Mouse (Mus musculus): ENCODE measurements around the gene Gfra1.

Gene Gfra1

GRCm38 (mm10) chr19:58455496-58456061, at the start of gene Gfra1:
Gfra1 (minus strand) TSS chr19:58455909.
- DNase-seq (ENCODE audit: low read depth) = no peak

GRCm38 (mm10) chr19:58500049-58500448, 44.3 kb upstream of the Gfra1 start:
- DNase-seq (ENCODE audit: low read depth) = no peak

- DNase-seq (ENCODE audit: low read depth) = no peak
Measured at GRCm38 (mm10) chr19:58499420-58499966, 43.8 kb upstream of the Gfra1 start.

DNA sequence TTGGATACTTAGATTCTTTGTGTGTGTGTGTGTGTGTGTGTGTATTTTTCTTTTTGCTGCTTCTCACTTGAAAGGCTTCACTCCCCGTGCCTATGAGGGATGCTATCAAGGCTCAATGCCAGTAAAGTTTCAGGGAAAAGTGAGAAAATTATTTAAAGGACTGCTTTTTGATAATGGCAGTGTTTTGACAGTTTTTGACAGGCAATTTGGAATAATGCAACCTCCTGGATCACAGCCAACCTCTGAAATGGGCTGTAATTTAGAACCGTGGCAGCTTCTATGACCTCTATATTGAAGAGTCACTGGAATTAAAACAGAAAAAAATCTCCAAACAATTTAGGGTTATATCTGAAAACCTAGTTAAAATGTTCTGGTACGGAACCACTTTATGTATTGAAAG, 41.4 kb upstream of the Gfra1 start:
- no peak for DNase-seq (ENCODE audit: low read depth)

DNA sequence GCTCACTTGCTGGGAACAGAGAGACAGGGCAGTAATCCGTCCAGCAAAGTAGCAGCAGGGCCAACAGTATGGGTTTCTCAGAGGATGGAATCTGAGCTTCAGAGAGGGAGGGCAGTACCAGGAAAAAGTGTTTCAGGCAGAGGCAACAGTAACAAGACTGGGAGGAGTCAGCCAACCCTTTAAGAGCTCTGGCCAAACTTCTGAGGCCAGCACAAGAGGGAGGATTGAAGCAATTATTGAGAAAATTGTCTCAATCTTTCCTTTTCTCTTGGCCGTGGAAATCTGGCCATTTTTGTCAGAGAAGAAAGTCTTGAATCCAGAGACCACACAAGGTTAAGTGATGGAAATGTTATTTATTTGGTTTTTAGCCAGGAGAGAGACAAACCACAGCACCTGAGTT, 31.0 kb upstream of the Gfra1 start:
- DNase-seq (ENCODE audit: low read depth) = no peak

- DNase-seq (ENCODE audit: low read depth) = no peak
Measured at GRCm38 (mm10) chr19:58482373-58482977, 26.8 kb upstream of the Gfra1 start.

DNA sequence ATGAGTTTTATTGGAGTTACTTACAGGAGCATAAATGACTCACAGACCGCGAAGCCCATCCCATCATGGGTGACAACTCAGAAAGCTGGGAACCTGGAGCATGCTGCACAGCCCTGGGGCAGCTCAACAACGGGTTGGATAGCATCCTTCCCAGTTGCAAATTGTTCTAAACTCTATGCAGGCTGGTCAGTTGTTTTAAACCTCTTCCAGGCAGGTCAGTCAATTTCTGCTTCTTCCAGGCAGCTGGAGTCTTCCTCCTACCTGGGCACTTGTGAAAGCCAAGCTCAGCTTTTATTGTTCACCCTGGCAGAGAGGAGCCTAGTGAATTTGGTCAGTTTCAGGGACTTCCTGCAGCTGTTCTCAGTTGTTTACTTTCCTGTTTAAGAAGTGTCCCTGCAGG, 18.5 kb upstream of the Gfra1 start:
- no peak for DNase-seq (ENCODE audit: low read depth)

DNA sequence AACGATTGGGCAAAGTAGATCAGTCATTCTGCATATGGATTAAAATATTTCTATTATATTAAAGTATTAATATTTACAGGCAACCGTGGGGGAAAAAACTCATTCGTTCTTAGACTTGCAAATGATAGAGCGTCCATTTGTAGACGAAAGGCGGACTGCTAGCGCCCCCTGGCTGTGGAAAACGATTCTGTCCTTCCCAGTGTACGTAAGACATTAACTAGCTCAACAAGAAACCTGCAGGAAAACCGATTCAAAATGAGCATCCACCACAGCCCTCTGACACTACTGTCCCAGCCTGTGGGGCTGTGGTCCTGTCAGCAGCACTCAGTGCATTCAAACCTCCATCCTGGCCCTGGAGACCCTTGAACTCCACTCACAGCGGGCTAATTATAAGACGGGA, 13.7 kb upstream of the Gfra1 start:
- DNase-seq (ENCODE audit: low read depth) = peak; percentile 75

DNA sequence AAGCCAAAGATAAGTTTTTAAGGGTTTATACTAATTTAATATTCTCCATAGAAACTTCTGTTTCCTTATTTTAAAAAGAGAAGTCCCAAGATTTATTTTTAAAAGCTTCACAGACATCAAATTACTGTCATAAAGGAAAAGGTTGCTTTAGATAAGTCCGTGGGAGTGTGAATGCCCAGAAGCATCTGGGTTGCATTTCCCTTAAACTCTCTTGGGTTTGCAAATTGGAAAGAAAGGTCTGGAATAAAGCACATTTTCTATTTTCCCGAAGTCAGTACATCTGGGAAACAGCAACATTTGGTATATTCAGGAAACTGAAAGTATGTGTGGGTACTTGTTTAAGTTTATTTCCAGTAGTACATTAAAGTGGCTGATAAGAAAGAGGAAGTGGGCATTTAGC, 12.6 kb upstream of the Gfra1 start:
- no peak for DNase-seq (ENCODE audit: low read depth)

- DNase-seq (ENCODE audit: low read depth) = no peak
Measured at GRCm38 (mm10) chr19:58463755-58464154, 8.0 kb upstream of the Gfra1 start.

DNA sequence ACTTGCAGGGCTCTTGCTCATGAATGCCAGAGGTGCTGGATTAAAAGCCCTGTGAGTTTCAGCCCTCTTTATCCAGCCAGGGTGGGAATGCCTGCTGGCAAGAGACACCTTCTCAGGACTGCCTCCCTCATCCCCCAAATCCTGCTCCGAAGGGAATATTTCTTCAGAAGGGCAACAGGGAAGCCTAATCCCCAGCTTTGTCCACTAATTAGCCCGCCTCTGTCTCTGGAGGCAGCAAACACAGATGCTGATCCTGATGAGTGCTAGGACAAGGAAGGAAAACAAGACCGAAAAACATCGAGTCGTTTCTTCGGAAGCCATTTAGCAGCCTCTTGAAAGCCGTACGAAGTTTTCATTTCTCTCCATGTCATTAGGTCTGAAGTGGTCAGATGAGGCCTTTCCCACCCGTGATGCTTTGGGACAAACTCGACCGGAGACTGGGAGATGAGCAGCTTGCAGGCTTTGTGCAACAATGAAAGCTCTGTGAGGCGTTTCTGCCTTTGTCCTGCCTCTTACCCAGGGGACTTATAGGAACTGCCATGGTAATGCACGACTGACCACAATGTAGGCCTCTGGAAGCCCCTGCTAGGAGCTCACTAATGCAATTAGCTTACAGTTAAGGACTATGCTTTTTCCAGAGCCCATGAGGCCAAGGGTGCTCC, 4.8 kb upstream of the Gfra1 start:
- DNase-seq (ENCODE audit: low read depth) = no peak

- DNase-seq (ENCODE audit: low read depth) = no peak
Measured at GRCm38 (mm10) chr19:58456491-58457061, 867 bp upstream of the Gfra1 start.

- DNase-seq (ENCODE audit: low read depth) = no peak
Measured at GRCm38 (mm10) chr19:58455061-58455495, 631 bp downstream of the Gfra1 start.

- DNase-seq (ENCODE audit: low read depth) = no peak
Measured at GRCm38 (mm10) chr19:58454261-58455060, 1.2 kb downstream of the Gfra1 start.

DNA sequence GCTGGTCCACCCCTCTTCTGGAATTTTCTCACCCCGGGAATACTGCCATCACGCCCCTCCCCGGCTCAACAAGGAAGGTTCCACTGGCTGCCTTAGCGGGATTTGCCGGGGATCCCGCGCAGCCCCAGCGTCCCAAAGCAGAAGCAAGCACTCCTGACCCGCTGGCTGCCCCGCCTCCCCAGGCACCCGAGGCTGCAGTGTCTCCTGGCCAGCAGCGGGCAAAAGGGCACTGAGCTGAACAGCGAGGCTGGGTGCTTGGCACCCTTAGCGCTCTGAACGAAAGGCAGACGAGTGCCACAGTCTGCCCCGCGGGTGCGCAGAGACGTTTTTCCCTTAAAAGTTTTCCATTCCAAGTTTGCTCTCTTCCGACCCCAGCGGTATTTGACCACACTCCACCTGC, 2.1 kb downstream of the Gfra1 start:
- no peak for DNase-seq (ENCODE audit: low read depth)

DNA sequence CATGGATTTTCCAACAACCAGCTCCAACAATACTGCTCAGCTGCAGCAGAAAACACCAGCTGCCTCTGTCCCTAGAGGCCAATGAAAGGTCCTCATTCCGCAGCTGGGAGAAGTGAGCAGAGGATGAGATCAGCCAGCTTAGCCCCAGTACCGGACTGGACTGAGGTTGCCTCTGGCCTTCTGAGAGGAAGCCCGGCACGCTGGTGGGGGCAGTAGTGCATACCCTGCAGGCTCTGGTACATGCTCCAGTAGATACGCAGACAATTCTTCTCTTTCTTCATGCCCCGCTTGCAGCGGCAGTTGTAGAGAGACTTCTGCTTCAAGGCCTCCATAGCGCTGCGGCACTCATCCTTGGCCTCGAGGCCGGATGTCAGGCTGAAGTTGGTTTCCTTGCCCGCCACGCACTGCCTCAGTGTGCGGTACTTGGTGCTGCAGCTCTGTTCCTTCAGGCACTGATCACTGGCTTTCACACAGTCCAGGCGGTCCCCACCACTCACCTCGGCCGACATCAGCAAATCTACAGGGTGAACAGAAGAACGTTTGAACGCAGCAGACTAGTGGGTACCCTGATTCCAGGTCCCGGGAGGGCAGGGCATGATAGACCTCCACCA, 2.7 kb downstream of the Gfra1 start:
- DNase-seq (ENCODE audit: low read depth) = no peak

DNA sequence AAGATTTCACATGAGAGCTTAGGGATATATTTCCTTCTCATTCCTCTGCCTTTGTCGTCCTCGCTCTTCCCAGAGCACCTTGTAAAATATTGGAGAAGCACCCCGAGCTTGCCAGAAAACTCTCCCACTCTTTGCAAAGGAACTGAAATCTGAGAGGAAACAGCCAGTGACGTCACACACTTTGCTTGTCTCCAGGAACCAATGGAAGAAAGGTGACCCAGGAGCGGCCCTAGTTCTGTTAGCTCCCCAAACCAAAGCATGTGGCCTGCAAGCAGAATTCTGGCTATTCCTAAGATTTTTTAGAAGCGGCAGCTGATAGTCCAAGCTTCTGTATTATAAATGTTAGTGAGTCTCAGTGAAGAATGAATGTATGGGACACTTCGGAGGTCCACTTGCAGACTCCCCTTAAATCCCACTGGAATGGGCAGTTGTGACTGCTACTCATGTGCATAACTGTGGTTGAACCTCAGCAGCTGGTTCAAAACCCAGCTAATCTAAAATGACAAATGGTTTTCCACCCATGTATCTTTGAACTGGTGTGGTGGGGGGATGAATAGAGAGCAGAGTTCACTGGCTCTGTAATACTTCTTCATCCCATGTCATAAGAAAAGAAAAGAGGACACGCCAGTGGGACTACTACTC, 3.4 kb downstream of the Gfra1 start:
- no peak for DNase-seq (ENCODE audit: low read depth)

DNA sequence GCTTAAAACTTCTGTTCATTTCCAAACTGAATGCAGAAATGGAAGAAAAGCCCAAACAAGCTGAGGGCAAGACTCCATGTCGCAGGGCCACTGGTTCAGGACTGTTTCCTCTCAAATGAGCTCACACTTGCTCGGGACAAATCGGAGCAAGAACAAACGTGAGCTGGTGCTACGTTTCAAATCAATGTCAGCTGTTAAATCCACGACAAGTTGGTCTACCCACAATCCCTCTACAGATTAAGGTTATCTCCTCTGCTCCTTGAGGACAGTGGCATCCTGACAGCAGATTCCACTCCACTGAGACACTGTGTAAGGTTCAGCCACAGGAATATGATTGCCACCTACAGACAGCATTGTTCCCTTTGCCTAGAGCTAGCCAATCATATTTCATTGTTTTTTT, 4.4 kb downstream of the Gfra1 start:
- DNase-seq (ENCODE audit: low read depth) = no peak

DNA sequence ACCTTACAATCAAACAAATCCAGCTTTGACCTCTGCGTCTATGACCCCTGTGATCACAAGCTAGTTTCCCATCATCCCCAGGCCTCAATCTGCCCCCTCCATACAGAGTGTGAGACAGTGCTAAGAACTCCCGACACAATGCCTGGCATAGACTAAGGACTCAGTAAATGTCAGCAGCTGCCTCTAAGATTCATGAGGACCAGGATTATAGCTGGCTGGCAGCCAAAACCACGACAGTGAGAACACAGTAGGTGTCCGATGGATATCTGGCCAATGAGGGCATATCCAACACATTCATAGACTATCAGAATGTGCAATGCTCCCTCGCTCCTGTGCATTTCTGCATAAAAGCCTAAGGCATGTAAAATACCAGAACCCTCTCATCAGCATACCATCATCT, 5.0 kb downstream of the Gfra1 start:
- no peak for DNase-seq (ENCODE audit: low read depth)

DNA sequence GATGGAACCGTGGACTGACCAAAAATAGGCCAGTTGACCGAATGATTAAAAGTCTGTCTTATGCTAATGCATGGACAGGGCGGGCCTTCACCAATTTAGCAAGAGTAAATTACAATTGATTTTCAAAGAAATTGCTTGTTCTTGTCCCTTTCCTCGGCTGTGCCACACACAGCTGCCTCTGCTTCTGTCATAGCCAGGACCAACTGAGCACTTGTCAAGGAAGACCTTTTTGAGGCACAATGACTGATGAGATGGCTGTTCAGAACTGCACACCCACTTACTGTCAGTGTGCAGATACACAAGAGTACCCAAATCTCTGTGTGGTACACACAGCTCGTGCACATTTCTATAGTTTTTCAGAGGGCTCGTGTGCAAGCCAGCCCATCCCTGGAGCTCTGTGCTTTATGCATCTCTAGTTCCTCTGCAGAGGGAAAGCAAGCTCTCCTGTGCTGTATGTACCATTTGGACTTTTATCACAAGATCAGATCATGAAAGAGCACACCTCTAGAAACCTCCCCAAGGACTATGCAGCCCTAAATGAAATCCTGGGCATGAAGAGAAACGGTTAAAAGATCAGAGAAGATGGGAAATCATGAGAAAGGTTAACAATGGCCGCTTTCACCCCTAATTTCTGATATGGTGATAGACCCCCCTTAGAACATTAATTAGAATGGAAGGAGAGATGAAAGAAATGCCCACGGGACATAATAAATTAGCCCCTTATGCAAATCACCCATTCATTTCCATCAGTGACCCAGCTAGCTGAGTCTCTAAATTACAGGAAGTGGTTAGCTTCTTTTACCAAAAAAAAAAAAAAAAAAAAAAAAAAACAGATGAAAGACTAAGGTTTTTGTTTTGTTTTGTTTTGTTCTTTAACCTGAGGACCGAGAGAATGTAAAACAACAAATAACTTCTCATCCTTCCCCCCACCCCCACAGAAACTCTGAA, 12.7 kb downstream of the Gfra1 start:
- DNase-seq (ENCODE audit: low read depth) = no peak
